Mouse (Mus musculus): ENCODE data around the gene Shank1.

Shank1 gene

GRCm38 (mm10) chr7:44341119-44341518 lies 31.1 kb downstream of the Shank1 start:
- DNase-seq (ENCODE audit: low spot score), result no peak

- DNase-seq (ENCODE audit: low spot score), result no peak
Observed at GRCm38 (mm10) chr7:44341714-44342113, 31.7 kb downstream of the Shank1 start.

GRCm38 (mm10) chr7:44343459-44344015 lies 33.5 kb downstream of the Shank1 start:
- DNase-seq (ENCODE audit: low spot score), result peak; percentile 6

- DNase-seq (ENCODE audit: low spot score), result no peak
Observed at GRCm38 (mm10) chr7:44344622-44345021, 34.6 kb downstream of the Shank1 start.

- DNase-seq (ENCODE audit: low spot score), result no peak
Observed at GRCm38 (mm10) chr7:44349043-44349442, 39.0 kb downstream of the Shank1 start.

- peak; percentile 95 for DNase-seq (ENCODE audit: low spot score)
Observed at GRCm38 (mm10) chr7:44350957-44351711, 41.1 kb downstream of the Shank1 start.

- no peak for DNase-seq (ENCODE audit: low spot score)
Observed at GRCm38 (mm10) chr7:44351881-44352749, 42.1 kb downstream of the Shank1 start.

- peak; percentile 17 for DNase-seq (ENCODE audit: low spot score)
Observed at GRCm38 (mm10) chr7:44352750-44353600, 42.9 kb downstream of the Shank1 start.

GRCm38 (mm10) chr7:44353601-44354340 lies 43.7 kb downstream of the Shank1 start:
- DNase-seq (ENCODE audit: low spot score), result peak; percentile 42

GRCm38 (mm10) chr7:44355411-44355810 lies 45.4 kb downstream of the Shank1 start:
- DNase-seq (ENCODE audit: low spot score), result peak; percentile 42

GRCm38 (mm10) chr7:44356590-44357481 lies 46.8 kb downstream of the Shank1 start:
- DNase-seq (ENCODE audit: low spot score), result peak; percentile 27

GRCm38 (mm10) chr7:44357531-44357930 lies 47.5 kb downstream of the Shank1 start:
- no peak for DNase-seq (ENCODE audit: low spot score)

- DNase-seq (ENCODE audit: low spot score), result peak; percentile 8
Observed at GRCm38 (mm10) chr7:44358012-44358411, 48.0 kb downstream of the Shank1 start.

GRCm38 (mm10) chr7:44358886-44359654 lies 49.0 kb downstream of the Shank1 start:
- DNase-seq (ENCODE audit: low spot score), result peak; percentile 59

- peak; percentile 96 for DNase-seq (ENCODE audit: low spot score)
Observed at GRCm38 (mm10) chr7:44359908-44360672, 50.0 kb downstream of the Shank1 start.

GRCm38 (mm10) chr7:44360792-44361301 lies 50.8 kb downstream of the Shank1 start:
- DNase-seq (ENCODE audit: low spot score), result peak; percentile 15

GRCm38 (mm10) chr7:44372678-44373077 lies 62.6 kb downstream of the Shank1 start:
- DNase-seq (ENCODE audit: low spot score), result no peak

GRCm38 (mm10) chr7:44373460-44373859 lies 63.4 kb downstream of the Shank1 start:
- DNase-seq (ENCODE audit: low spot score), result no peak
